Mouse (Mus musculus) megakaryocyte, embryonic 14.5 days (primary cell): ENCODE measurements around the gene Cort.

Source experiments
- FLI1 ChIP-seq: IDR thresholded peaks from 2 replicates; pipeline ENCODE4 v1.6.1; 2012; ENCODE audit warnings: low read length, inconsistent platforms, mixed read lengths
- GATA1 ChIP-seq: IDR thresholded peaks from 3 replicates; pipeline ENCODE4 v1.6.1; 2012; ENCODE audit warnings: mixed read lengths, low read length, inconsistent platforms, borderline replicate concordance

DNA sequence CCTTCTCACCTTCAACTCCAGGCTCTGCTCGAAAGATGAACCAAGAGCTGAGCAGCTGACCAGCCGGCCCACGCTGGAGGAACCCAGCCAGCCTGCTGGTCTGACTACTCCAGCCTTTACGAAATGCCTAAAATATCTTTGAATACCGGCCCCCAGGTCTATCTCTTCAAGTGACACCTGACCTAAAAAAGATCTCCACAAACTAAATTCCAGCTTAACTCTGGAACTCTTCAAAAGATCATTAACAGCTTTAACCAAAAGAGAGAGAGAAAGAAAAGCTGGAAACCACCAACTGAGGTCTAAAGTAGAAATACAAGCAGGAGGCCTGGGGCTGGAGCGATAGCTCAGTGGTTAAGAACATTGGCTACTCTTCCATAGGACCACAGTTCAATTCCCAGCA is 46.9 kb downstream of the Cort start:
- no peak for TF ChIP-seq GATA1
- TF ChIP-seq FLI1, result no peak
